Mouse (Mus musculus): Measurements from ENCODE around the gene Pkd1l2.
A peak's percentile ranks its signal among the peaks of the same experiment; 100 is the strongest.

The Pkd1l2 gene

GRCm38 (mm10) chr8:117082399-117082872 lies at the start of gene Pkd1l2:
Pkd1l2 (minus strand) TSS chr8:117082449.
- no peak for DNase-seq

- DNase-seq: no peak
These were observed 44.8 kb upstream of the Pkd1l2 start for GRCm38 (mm10) chr8:117127063-117127462.

- no peak for DNase-seq
These were observed 44.2 kb upstream of the Pkd1l2 start for GRCm38 (mm10) chr8:117126411-117126810.

GRCm38 (mm10) chr8:117125854-117126253 lies 43.6 kb upstream of the Pkd1l2 start:
- DNase-seq: no peak

GRCm38 (mm10) chr8:117123850-117124633 lies 41.8 kb upstream of the Pkd1l2 start:
- peak; percentile 34 to 67 for DNase-seq

GRCm38 (mm10) chr8:117121277-117121676 lies 39.0 kb upstream of the Pkd1l2 start:
- DNase-seq: peak; percentile 52 to 69

GRCm38 (mm10) chr8:117118409-117118808 lies 36.2 kb upstream of the Pkd1l2 start:
- DNase-seq: no peak

- no peak for DNase-seq
These were observed 34.3 kb upstream of the Pkd1l2 start for GRCm38 (mm10) chr8:117116534-117116933.

GRCm38 (mm10) chr8:117115676-117116446 lies 33.6 kb upstream of the Pkd1l2 start:
- DNase-seq: peak; percentile 71 to 84

GRCm38 (mm10) chr8:117115094-117115493 lies 32.8 kb upstream of the Pkd1l2 start:
- DNase-seq: peak in 1 of 2 experiments; percentile 56

- DNase-seq: peak; percentile 62 to 77
These were observed 30.0 kb upstream of the Pkd1l2 start for GRCm38 (mm10) chr8:117112261-117112660.

- peak; percentile 87 to 91 for DNase-seq
These were observed 29.4 kb upstream of the Pkd1l2 start for GRCm38 (mm10) chr8:117111641-117112040.

- DNase-seq: peak; percentile 76 to 83
These were observed 27.6 kb upstream of the Pkd1l2 start for GRCm38 (mm10) chr8:117109801-117110390.

- no peak for DNase-seq
These were observed 26.9 kb upstream of the Pkd1l2 start for GRCm38 (mm10) chr8:117109018-117109711.

- DNase-seq: peak; percentile 70 to 81
These were observed 25.3 kb upstream of the Pkd1l2 start for GRCm38 (mm10) chr8:117107533-117107932.

- DNase-seq: no peak
These were observed 15.4 kb upstream of the Pkd1l2 start for GRCm38 (mm10) chr8:117097564-117098191.

- DNase-seq: no peak
These were observed 14.9 kb upstream of the Pkd1l2 start for GRCm38 (mm10) chr8:117097051-117097563.

- DNase-seq: no peak
These were observed 13.4 kb upstream of the Pkd1l2 start, which contains the start of gene Bco1 for GRCm38 (mm10) chr8:117095647-117096046. Bco1 (plus strand) TSS chr8:117095854.

GRCm38 (mm10) chr8:117094053-117094452 lies 11.8 kb upstream of the Pkd1l2 start:
- peak; percentile 38 to 52 for DNase-seq

- no peak for DNase-seq
These were observed 7.6 kb upstream of the Pkd1l2 start for GRCm38 (mm10) chr8:117089802-117090201.

GRCm38 (mm10) chr8:117087036-117087435 lies 4.8 kb upstream of the Pkd1l2 start:
- DNase-seq: no peak

- DNase-seq: no peak
These were observed 3.3 kb upstream of the Pkd1l2 start for GRCm38 (mm10) chr8:117085521-117085920.
